Mouse (Mus musculus) yolk sac, embryonic 10.5 days (tissue): ENCODE results near the gene Gm32687.
"Not testable (repeated sequence)": the region's sequence is repeated elsewhere in the genome, so short reads cannot be mapped to it uniquely, and the experiment has no call there.

Source experiments
- DNase-seq: peaks from one replicate; pipeline ENCODE4 v3.0.0-alpha.2; 2017; ENCODE audit warnings: low spot score

Gene Gm32687

GRCm38 (mm10) chr10:81863409-81864407, at the start of gene Gm32687:
Gm32687 (plus strand) TSS chr10:81863934.
- not testable (repeated sequence) for DNase-seq

- DNase-seq: not testable (repeated sequence)
These were observed 17.5 kb upstream of the Gm32687 start for GRCm38 (mm10) chr10:81846219-81846618.

- not testable (repeated sequence) for DNase-seq
These were observed 66.4 kb downstream of the Gm32687 start, which contains the start of gene Zfp781 for GRCm38 (mm10) chr10:81929842-81930743. Zfp781 (minus strand) TSS chr10:81930480.
